Mouse (Mus musculus): Measurements from ENCODE around the gene Twnk.

Twnk gene

GRCm38 (mm10) chr19:45003740-45004516, 1.5 kb upstream of the Twnk start:
- no peak for DNase-seq

DNA sequence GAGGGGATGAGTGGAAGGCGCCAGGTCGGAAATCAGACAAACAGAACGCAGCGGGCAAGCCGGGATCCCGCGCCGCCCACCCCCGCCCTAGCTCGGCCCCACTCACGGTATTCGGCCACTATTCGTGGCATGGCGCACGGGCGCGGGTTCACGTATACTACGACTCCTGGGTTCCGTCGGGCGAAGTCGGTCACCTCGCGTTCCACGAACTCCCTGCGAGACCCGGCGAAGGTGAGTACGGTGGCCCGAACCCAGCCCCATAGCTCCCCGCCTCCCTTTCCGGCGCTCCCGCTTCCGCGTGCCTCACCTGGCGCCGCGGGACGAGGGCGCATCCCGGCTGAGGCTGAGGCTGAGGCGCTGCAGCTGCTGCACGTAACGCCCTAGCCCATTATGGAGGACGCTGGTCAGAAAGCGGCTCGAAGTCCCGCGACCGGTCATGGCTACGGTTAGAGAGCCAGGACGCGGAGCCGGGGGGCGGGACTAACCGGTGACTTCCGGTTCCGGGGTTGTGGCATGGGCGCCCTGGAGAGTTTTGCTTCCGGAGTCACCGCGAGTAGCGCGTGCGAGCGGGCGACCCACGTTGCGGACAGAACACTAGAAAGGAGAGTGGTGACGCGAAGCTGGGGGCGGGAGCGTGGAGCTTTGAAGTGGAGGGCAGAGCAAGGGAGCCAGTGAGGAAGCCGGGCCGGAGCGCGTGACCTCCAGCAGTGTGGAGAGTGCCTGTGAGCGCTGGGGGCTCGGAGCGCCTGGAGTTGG, 672 bp downstream of the Twnk start, which contains the start of gene Mrpl43:
Mrpl43 (minus strand) TSS at position 486 of the 756 bp plus-strand sequence.
- peak; percentile 98 for DNase-seq

- no peak for DNase-seq
Measured at GRCm38 (mm10) chr19:45007021-45007420, 1.6 kb downstream of the Twnk start.

GRCm38 (mm10) chr19:45007425-45008191, 2.1 kb downstream of the Twnk start:
- DNase-seq: no peak

DNA sequence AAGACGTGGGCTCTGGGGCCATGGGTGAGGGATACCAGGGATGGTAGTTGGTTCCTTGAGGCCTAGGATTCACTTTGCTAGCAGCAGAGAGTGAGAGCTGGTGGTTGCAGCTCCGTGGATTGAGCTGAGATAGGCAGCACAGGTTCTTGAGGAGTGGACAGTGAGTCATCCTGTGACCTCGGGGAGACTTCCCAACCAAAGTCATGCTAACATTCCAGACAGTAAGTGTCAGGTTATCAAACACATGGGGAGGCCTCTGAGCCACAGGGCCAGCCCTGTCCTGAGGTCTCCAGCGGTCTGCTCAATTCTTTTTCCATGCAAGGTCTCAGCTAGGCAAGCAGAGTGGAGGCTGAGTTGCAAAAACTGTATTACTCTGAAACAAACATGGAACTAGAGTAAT, 5.2 kb downstream of the Twnk start:
- DNase-seq: no peak

DNA sequence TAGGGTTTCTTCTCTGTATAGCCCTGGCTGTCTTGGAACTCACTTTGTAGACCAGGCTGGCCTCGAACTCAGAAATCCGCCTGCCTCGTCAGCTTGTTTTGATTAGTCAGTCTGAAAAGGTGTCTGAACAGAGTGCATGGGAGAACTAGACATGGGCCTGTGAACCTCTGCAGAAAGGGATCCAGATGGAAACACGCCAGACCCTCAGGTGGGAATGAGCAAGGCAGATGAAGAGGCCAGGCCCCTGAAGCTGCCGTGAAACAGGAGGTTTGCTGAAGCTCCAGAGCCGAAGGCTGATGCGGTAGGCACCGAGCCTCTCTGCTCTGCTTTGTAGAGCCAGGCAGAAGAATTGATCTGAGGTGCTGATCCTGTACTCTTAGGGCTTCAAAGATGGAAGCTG, 6.8 kb downstream of the Twnk start:
- DNase-seq: no peak

GRCm38 (mm10) chr19:45012636-45013035, 7.2 kb downstream of the Twnk start:
- peak in 1 of 2 experiments; percentile 49 for DNase-seq

DNA sequence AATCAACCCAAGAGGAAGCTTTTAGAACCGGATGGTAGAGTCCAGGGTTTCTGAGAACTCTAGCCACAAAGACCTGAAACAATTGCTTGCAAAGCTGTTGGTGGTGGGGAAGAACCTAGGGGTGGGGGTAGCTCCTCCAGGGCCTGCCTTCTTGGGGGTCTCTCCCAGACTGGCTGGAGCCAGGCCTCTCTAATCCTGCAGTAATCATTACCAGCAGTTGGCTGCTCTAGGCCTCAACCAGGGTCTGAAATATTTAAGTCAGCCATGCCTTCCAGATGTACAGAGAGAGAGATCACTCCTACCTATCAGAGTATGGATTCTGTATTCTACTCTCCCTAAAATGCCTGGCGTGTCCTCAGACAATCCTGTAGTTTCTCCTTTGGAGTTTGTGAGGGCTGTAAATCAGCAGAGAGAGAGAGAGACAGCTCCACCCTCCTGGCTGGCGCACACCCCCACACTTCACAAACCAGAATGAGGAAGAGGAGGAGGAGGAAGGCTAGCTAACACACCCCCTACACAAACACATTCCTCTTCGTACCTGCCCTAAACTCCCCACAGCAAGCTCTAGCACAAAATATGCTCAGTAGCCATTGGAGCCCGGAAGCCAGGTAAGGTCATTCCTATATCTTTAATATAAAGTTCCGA, 8.2 kb downstream of the Twnk start:
- no peak for DNase-seq

DNA sequence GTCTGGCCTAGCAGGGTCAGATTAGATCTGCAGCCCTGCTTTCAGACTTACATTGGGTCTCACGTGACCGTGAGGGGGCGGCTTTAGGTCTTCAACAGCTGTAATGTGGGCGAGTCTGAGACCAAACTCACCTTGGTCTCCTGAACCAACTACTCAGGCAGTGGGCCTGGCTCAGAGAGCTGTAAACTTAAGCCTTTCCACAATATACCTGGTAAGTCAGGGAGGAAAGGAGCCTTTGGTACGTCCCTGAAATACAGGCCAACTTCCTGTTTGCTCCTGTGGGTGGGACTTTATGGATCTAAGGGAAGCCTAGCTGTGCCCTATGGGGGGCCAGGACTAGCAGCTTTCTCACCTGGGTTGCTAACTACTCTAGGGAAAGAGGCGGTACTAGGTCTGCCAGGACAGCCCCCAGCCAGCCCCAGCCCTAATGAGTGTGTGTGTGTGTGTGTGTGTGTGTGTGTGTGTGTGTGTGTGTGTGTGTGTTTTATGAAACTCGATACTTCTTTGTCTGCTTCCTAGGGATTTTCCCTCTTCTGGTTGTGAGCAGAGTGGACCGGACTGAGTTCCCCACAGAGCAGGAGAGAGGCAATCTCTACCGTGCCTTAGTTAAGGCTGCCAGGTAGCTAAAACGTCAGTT, 9.0 kb downstream of the Twnk start, which contains the start of gene Lzts2:
Lzts2 (plus strand) TSS at position 80 of the 637 bp plus-strand sequence.
- no peak for DNase-seq

- peak; percentile 65 to 66 for DNase-seq
Measured at GRCm38 (mm10) chr19:45014981-45015402, 9.5 kb downstream of the Twnk start.

- peak; percentile 71 to 74 for DNase-seq
Measured at GRCm38 (mm10) chr19:45015518-45016281, 10.2 kb downstream of the Twnk start.

GRCm38 (mm10) chr19:45016341-45017215, 11.1 kb downstream of the Twnk start:
- DNase-seq: peak; percentile 82 to 83

DNA sequence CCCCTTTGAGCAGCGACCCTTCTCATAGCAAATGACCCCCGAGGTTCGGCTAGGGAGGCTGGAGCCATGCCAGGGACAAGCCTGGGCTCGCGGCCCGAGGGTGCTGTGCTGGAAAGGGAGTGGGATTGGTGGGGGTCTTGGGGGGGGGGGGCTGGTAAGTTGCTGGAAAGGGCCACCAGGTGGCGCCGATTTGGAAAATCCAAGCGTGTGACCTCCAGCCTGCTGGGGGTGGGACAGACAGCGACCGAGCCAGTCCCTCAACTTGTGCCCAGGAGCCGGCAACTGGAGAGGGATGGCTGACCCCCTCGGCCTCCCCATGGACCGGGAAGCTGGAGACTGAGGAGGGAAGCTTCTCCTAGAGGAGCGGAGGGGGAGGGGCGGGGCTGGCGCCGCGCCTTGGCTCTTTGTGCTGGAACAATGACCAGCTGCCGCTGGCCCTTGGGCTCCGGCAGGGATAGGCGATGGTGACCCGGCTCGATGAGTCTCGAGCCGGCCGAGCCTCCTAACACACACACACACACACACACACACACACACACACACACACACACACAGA, 11.8 kb downstream of the Twnk start:
- peak; percentile 85 for DNase-seq

GRCm38 (mm10) chr19:45017909-45018308, 12.4 kb downstream of the Twnk start:
- peak; percentile 66 to 80 for DNase-seq

DNA sequence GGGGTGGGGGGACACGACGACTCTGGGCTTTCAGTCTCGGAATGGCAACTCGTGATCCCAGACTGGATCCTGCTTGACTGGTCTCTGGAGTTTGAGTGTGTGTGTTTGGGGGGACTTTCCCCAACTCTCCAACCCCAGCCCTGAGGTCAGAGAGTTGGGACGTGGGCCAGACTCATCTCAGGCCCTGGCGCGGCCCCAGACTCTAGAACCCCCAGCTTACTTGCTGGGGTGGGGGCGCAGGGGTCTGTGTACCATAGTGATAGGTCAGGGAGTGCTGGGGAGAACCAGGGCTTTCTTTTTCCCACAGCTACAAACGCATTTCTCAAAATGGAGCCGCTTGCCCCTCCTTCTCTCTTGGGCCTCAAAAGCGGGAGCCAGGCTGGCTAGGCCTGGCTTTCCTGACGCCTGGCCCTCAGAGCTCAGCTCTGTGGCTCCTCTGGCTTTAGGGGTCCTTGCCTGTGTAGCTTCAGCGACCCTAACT, 12.9 kb downstream of the Twnk start:
- peak; percentile 34 to 38 for DNase-seq

DNA sequence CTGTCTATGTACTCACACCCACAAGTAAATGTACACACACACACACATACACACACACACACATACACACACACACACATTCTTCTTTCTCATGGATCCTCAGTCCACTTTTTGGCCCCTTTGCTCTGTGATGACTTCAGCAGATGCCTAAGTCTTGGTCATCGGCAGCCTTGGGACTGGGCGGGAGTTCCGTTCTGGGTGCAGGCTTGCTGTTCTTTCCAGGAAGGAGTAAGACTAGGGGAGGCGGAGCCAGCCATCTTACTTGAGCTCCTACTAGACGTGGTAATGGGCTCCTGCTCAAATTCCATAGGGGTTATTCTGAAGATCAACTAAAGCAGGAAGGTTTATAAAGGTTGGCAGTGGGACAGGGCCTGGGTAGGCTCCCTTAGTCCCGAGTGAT, 14.9 kb downstream of the Twnk start:
- no peak for DNase-seq

DNA sequence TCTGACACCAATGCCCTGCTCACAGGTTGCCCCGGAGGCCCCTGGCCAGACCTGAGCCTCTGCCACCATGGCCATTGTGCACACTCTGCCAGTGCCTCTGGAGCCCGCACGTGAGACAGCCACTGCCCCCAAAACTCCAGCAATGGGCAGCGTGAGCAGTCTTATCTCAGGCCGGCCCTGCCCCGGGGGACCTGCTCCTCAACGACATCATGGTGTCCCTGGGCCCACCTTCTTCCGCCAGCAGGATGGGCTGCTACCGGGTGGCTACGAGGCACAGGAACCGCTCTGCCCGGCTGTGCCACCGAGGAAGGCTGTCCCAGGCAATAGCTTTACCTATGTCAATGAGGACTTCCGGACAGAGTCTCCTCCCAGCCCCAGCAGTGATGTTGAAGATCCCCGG, 15.9 kb downstream of the Twnk start:
- DNase-seq: no peak

GRCm38 (mm10) chr19:45023993-45024392, 18.5 kb downstream of the Twnk start:
- DNase-seq: no peak

GRCm38 (mm10) chr19:45024775-45025174, 19.3 kb downstream of the Twnk start:
- DNase-seq: no peak
